Mouse (Mus musculus) adrenal gland, postnatal 25 days (tissue): ENCODE data around the gene Hal. TPM values are rescaled to one million over a fixed set of nuclear protein-coding genes. Genes with fewer than 3 reads are reported as not detected.

Source experiments
- DNase-seq: peaks from one replicate; pipeline ENCODE4 v3.0.0; 2021; ENCODE audit warnings: mixed read lengths
- total RNA-seq: library from RNA; stranded (reverse); gene quantifications from 2 replicates; pipeline ENCODE4 v1.2.3, GENCODE M21; 2021

The Hal gene
- total RNA-seq, 1 experiment from 2014 or later, result 0.09 TPM

- DNase-seq, result no peak
Observed at GRCm38 (mm10) chr10:93567066-93567465, 78.5 kb downstream of the Hal start.

- no peak for DNase-seq
Observed at GRCm38 (mm10) chr10:93567841-93568566, 79.4 kb downstream of the Hal start.

- DNase-seq, result no peak
Observed at GRCm38 (mm10) chr10:93568671-93569070, 80.1 kb downstream of the Hal start.

Other genes starting within 250 kb of the Hal start
- 37.7 and 47.1 TPM in 2 replicates for gene Elk3, start 177.6 kb upstream of the Hal start, total RNA-seq
- 63.8 and 66.3 TPM in 2 replicates for gene Lta4h, start 35.4 kb upstream of the Hal start, total RNA-seq
- 0.86 TPM in 1 of 2 replicates, not detected in the other for gene Amdhd1, start 51.3 kb downstream of the Hal start, total RNA-seq
- gene Ccdc38, start 51.9 kb downstream of the Hal start, total RNA-seq, result not detected in 2 replicates
- gene Snrpf, start 100.9 kb downstream of the Hal start, total RNA-seq, result 14.6 and 17.7 TPM in 2 replicates
- gene Ntn4, start 151.9 kb downstream of the Hal start, total RNA-seq, result 12.8 and 13.2 TPM in 2 replicates